Mouse (Mus musculus) limb, embryonic 11.5 days (tissue): ENCODE measurements at regions not wholly inside any gene's neighbourhood (a gene's known extent, or its start where the extent isn't known, plus 50 kb on each side); places are given as distances from the start of the nearest gene placed in this dataset.

Experiments
- ATAC-seq: fragments of 200-750 bp; cut with Nextera tagmentation; 2 replicates; pipeline ENCODE4 v1.8.0; 2017; ENCODE audit warnings: low read depth; ENCODE audit not compliant: insufficient number of reproducible peaks, low FRiP score, low TSS enrichment
- DNase-seq: peaks from one replicate; pipeline ENCODE4 v3.0.0-alpha.2; 2015; ENCODE audit warnings: low spot score
- H3K27ac ChIP-seq: fragments of 300-500 bp; sonication (generic); replicated peaks from 2 replicates; pipeline ENCODE4 v1.5.1; 2014; ENCODE audit warnings: low read depth, mild to moderate bottlenecking, low read length
- H3K27me3 ChIP-seq: fragments of 300-500 bp; sonication (generic); 2 replicates; pipeline ENCODE4 v1.6.1; 2014; ENCODE audit warnings: mild to moderate bottlenecking, low read length, mixed read lengths; ENCODE audit not compliant: control insufficient read depth, insufficient read depth
- H3K36me3 ChIP-seq: fragments of 300-500 bp; sonication (generic); 2 replicates; pipeline ENCODE4 v1.6.1; 2014; ENCODE audit warnings: mild to moderate bottlenecking, low read length, moderate library complexity, mixed read lengths; ENCODE audit not compliant: control insufficient read depth, insufficient read depth
- H3K4me1 ChIP-seq: fragments of 300-500 bp; sonication (generic); 2 replicates; pipeline ENCODE4 v1.6.1; 2014; ENCODE audit warnings: low read length, mixed read lengths; ENCODE audit not compliant: control insufficient read depth, insufficient read depth
- H3K4me2 ChIP-seq: fragments of 300-500 bp; sonication (generic); 2 replicates; pipeline ENCODE4 v1.6.1; 2014; ENCODE audit warnings: low read depth, mild to moderate bottlenecking, moderate library complexity; ENCODE audit not compliant: severe bottlenecking
- H3K4me3 ChIP-seq: fragments of 300-500 bp; sonication (generic); 2 replicates; pipeline ENCODE4 v1.5.1; 2014; ENCODE audit warnings: low read depth, low read length
- H3K9ac ChIP-seq: fragments of 300-500 bp; sonication (generic); 2 replicates; pipeline ENCODE4 v1.6.1; 2014; ENCODE audit warnings: mild to moderate bottlenecking, low read length
- H3K9me3 ChIP-seq: fragments of 300-500 bp; sonication (generic); 2 replicates; pipeline ENCODE4 v1.6.1; 2016; ENCODE audit warnings: low read length; ENCODE audit not compliant: control insufficient read depth
- WGBS: fragments of 180-500 bp; shearing (Covaris S2); extraction: QIAGEN DNeasy Blood & Tissue Kit; methylation state at CpG from one replicate; pipeline ENCODE4 v1.1.7; 2014; 5-methylcytosine and 5-hydroxymethylcytosine counted together

DNA sequence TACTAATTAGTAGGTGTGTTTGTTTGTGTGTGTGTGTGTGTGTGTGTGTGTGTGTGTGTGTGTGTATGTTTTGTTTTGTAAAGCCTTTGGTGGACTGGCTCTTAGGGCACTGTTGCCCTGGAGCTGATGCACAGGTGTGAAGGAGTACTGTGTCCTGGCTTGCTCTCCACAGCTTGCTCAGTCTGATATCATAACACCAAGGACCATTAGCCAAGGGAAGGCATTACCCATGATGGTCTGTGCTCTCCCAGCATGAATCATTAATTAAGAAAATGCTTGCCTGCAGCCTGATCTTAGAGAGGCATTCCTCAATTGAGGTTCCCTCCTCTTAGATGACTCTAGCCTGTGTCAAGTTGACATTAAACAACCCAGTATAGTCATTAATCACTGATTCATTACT is 54.7 kb downstream of the Spry2 start:
- Histone ChIP-seq H3K27me3 (no peaks in the 10 kb centered on the region), H3K27ac (no peak overlapping the region), H3K36me3 (no peaks in the 10 kb centered on the region), H3K4me3 (no peak overlapping the region), H3K9ac (no peak overlapping the region), H3K4me1 (no peaks in the 10 kb centered on the region), H3K4me2 (no peak overlapping the region), H3K9me3 (no peaks in the 10 kb centered on the region)
- no peak for ATAC-seq
- no peak for DNase-seq

DNA sequence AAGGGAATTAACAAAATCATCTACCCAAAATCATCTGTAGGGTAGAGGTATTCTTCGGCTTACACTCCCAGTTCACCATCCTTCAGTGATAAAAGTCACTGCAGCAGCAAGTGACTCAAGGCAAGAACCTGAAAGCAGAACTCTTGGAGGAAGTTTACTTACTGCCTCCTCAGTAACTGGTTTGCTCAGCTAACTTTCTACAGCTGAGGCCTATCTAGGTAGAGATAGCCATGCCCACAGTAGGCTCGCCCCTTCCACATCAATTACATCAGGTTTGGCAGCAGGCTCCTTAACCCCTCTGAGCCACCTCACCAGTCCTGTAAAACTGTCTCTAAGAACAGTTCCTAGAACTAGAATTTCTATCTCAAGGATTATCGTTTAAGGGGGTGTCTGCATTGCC is 59.1 kb downstream of the Spry2 start:
- Histone ChIP-seq H3K36me3 (no peaks in the 10 kb centered on the region), H3K27ac (no peak overlapping the region), H3K27me3 (no peaks in the 10 kb centered on the region), H3K4me1 (no peaks in the 10 kb centered on the region), H3K9me3 (no peaks in the 10 kb centered on the region), H3K9ac (no peak overlapping the region), H3K4me3 (no peak overlapping the region), H3K4me2 (no peak overlapping the region)
- DNase-seq (no peak), ATAC-seq (no peak)
- WGBS = 79% methylated on average over 3 of the region's 3 CpGs

GRCm38 (mm10) chr14:105830701-105831100 is 65.9 kb downstream of the Spry2 start:
- no peaks in the 10 kb centered on the region for H3K9me3 ChIP-seq
- no peaks in the 10 kb centered on the region for H3K36me3 ChIP-seq
- H3K4me3 ChIP-seq = no peak overlapping the region
- H3K27ac ChIP-seq = no peak overlapping the region
- no peak overlapping the region for H3K4me2 ChIP-seq
- H3K27me3 ChIP-seq = no peaks in the 10 kb centered on the region
- ATAC-seq = no peak
- DNase-seq = no peak
- no peaks in the 10 kb centered on the region for H3K4me1 ChIP-seq
- 94% methylated on average over 12 of the region's 12 CpGs for WGBS
- no peak overlapping the region for H3K9ac ChIP-seq

- H3K27me3 ChIP-seq = no peaks in the 10 kb centered on the region
- no peaks in the 10 kb centered on the region for H3K4me1 ChIP-seq
- H3K4me3 ChIP-seq = no peak overlapping the region
- H3K9me3 ChIP-seq = no peaks in the 10 kb centered on the region
- no peaks in the 10 kb centered on the region for H3K36me3 ChIP-seq
- ATAC-seq (no peak), DNase-seq (no peak)
- no peak overlapping the region for H3K27ac ChIP-seq
- 79% methylated on average over 4 of the region's 4 CpGs for WGBS
- H3K9ac ChIP-seq = no peak overlapping the region
- H3K4me2 ChIP-seq = no peak overlapping the region
Observed at GRCm38 (mm10) chr14:105830301-105830700, 66.3 kb downstream of the Spry2 start.

DNA sequence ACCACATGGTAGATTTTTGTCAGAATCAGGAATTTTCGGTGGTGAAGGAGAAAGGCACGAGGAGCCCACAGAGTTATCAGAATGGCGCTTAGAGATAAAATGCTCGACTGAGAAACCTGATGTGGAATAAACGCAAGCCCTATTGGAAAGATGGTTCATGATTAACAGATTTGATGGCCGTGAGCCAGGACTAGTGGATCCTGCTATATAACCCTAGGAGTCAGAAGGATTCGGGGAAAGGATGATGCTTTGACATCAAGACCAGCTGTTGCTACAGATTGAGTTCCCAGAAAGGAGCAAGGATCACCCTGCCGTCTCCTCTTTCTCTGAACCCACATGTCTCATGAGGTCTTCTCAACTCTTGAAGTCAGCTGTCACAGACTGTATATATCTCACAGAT is 73.5 kb downstream of the Spry2 start:
- Histone ChIP-seq H3K4me2 (no peak overlapping the region), H3K27me3 (no peaks in the 10 kb centered on the region), H3K27ac (no peak overlapping the region), H3K36me3 (no peaks in the 10 kb centered on the region), H3K9ac (no peak overlapping the region), H3K9me3 (no peaks in the 10 kb centered on the region), H3K4me3 (no peak overlapping the region), H3K4me1 (no peaks in the 10 kb centered on the region)
- ATAC-seq = no peak
- no peak for DNase-seq
- 91% methylated on average over 8 of the region's 8 CpGs for WGBS

DNA sequence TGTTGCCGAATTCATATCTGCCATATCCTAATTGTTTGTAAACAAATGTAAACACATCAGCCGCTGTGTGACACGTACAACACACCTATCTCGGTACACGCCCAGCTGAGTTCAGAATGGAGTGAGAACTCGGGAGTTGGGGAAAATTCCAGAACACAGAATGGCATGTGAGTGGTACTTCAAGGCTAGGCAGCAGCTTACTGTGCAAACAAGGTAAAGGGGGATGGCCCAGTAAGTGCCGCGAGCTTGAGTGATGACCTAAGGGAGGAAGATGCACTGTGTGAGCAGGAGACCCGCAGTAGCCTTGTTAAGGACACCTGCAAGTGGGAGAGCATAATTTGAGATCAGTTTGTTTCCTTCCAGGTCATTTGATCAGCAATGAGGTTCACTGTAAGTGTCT is 74.0 kb downstream of the Spry2 start:
- H3K27me3 ChIP-seq = no peaks in the 10 kb centered on the region

GRCm38 (mm10) chr14:105819534-105819933 is 77.1 kb downstream of the Spry2 start:
- no peak for ATAC-seq
- no peak overlapping the region for H3K27ac ChIP-seq
- 97% methylated on average over 2 of the region's 2 CpGs for WGBS

More for the DNA sequence above, 74.0 kb downstream of the Spry2 start:
- DNase-seq = no peak
- no peaks in the 10 kb centered on the region for H3K4me1 ChIP-seq
- H3K4me3 ChIP-seq = no peak overlapping the region
- no peak overlapping the region for H3K9ac ChIP-seq
- H3K9me3 ChIP-seq = no peaks in the 10 kb centered on the region
- no peak for ATAC-seq
- no peak overlapping the region for H3K4me2 ChIP-seq
- H3K27ac ChIP-seq = no peak overlapping the region
- no peaks in the 10 kb centered on the region for H3K36me3 ChIP-seq
- WGBS = 89% methylated on average over 9 of the region's 9 CpGs

GRCm38 (mm10) chr14:105818841-105819240 is 77.8 kb downstream of the Spry2 start:
- H3K9me3 ChIP-seq = no peaks in the 10 kb centered on the region
- DNase-seq = no peak
- H3K4me1 ChIP-seq = peaks cover 6% of the 10 kb centered on the region; the same call in 1 of the 2 replicates
- no peak overlapping the region for H3K4me3 ChIP-seq
- no peak overlapping the region for H3K4me2 ChIP-seq
- no peaks in the 10 kb centered on the region for H3K36me3 ChIP-seq
- H3K27ac ChIP-seq = no peak overlapping the region
- H3K27me3 ChIP-seq = no peaks in the 10 kb centered on the region
- ATAC-seq = no peak
- no peak overlapping the region for H3K9ac ChIP-seq
- 99% methylated on average over 3 of the region's 3 CpGs for WGBS

More at GRCm38 (mm10) chr14:105819534-105819933, 77.1 kb downstream of the Spry2 start:
- no peak overlapping the region for H3K9ac ChIP-seq
- peaks cover 6% of the 10 kb centered on the region; the same call in 1 of the 2 replicates for H3K4me1 ChIP-seq
- no peaks in the 10 kb centered on the region for H3K36me3 ChIP-seq
- H3K4me2 ChIP-seq = no peak overlapping the region
- no peak for DNase-seq
- H3K4me3 ChIP-seq = no peak overlapping the region
- no peaks in the 10 kb centered on the region for H3K9me3 ChIP-seq
- no peaks in the 10 kb centered on the region for H3K27me3 ChIP-seq

DNA sequence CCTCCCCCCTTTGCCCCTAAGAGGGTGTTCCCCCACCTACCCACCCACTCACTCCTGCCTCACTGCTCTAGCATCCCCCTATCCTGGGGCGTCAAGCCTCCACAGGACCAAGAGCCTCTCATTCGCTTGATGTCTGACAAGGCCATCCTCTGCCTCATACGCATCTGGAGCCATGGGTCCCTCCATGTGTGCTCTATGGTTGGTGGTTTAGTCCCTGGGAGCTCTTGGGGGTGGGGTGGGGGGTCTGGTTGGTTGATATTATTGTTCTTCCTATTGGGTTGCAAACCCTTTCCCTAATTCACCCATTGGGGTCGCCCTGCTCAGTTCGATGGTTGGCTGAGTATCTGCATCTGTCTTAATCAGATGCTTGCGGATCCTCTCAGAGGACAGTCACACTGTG is 79.1 kb downstream of the Spry2 start:
- no peak overlapping the region for H3K27ac ChIP-seq
- H3K27me3 ChIP-seq = no peaks in the 10 kb centered on the region
- H3K4me3 ChIP-seq = no peak overlapping the region
- ATAC-seq = no peak
- H3K4me2 ChIP-seq = no peak overlapping the region
- WGBS = 92% methylated on average over 6 of the region's 6 CpGs
- H3K9ac ChIP-seq = no peak overlapping the region
- H3K36me3 ChIP-seq = no peaks in the 10 kb centered on the region
- no peaks in the 10 kb centered on the region for H3K9me3 ChIP-seq
- DNase-seq = no peak
- H3K4me1 ChIP-seq = peaks cover 6% of the 10 kb centered on the region; the same call in 1 of the 2 replicates
